Mouse (Mus musculus) B cell, adult (primary cell): Measurements from ENCODE around the gene Gm21317. TPM values are rescaled to one million over a fixed set of nuclear protein-coding genes. Genes with fewer than 3 reads are reported as not detected.

Experiments used
- total RNA-seq: library from RNA; stranded (reverse); gene quantifications from 4 replicates; pipeline ENCODE4 v1.2.4, GENCODE M21; 2023; ENCODE audit not compliant: inconsistent age

The Gm21317 gene
- total RNA-seq: not detected in 4 replicates

DNA sequence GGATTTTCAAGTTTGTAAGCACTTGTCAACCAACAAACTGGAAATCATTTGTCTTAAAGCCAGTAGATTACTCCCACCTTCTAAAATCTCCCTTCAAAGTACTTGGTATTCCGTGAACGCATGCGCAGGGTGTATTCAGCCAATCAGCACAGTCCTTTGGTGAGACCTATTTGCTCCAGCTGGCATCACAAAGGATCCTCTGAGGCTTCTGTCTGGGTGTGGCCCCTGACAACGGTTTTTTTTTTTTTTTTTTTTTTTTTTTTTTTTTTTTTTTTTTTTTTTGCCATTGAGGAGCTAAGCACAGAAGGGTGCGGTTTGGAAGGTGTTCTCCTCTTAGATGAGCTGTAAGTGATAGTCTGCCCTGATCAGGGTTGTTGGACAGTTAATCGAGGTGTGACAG is at the start of gene Gm21317:
TSS of gene Gm21317 (plus strand) at position 301 of the 400 bp plus-strand sequence.

